Mouse (Mus musculus): ENCODE measurements around the gene Slc6a16. TPM values are rescaled to one million over a fixed set of nuclear protein-coding genes. Genes with fewer than 3 reads are reported as not detected.

The Slc6a16 gene
- total RNA-seq (2021), result not detected in 2 replicates
- long read RNA-seq, experiment 1, result 0 reads
- long read RNA-seq, experiment 2, result 0 reads

DNA sequence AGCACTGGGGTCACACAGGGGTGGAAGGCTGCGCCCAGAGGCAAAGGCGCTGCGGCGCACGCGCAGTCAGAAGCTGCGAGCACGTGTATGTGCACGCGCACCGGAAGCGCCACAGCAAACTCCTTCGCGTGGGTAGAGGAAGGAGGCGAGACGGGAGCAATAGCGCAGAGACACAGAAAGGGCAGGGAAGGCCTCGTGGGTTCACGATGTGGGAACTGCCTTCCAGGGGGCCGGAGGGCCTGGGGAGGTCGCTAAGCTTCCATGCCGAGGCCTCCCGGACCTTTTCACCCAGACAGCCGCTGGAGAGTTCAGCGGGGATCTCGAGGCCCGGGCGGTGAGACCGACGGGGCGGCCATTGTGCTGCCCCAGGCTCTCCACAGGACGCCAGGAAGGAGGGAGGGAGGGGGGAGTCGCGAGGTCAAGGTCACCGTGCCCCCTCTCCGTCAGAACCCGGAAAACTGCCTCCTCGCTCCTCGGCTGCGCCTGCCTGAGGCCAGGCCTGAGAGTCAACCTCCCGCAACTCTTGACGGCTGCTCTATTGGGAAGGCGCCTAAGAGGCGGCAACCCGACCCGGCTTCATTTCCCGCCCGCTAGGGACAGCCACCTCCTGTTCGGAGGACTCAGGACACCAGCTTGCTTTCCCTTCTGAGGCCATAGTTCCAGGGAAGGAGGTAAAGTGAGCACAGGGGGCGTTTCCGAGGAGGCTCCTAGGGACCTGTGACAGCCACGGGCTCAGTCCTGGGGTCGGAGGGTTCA, at the start of gene Slc6a16:
Gene Slc6a16 (plus strand): TSS at position 453 of the 756 bp plus-strand sequence.
- DNase-seq, result peak; percentile 60

DNA sequence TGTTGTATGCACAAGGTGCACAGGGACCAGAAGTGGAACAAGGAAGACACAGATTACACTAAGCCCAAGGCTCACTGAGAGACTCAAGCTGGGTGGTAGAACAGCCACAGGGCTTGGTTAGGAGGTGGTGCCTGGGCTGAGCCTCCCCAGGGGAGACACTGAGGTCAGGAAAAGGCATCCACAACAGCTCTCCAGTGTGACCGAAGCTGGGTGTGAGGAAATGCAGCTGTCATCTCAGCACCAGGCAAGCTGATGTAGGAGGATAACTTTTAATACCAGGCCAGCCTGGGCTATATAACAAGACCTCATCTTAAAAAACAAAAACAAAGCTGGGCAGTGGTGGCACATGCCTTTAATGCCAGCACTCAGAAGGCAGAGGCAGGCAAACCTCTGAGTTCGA, 49.7 kb upstream of the Slc6a16 start:
- DNase-seq, result no peak

DNA sequence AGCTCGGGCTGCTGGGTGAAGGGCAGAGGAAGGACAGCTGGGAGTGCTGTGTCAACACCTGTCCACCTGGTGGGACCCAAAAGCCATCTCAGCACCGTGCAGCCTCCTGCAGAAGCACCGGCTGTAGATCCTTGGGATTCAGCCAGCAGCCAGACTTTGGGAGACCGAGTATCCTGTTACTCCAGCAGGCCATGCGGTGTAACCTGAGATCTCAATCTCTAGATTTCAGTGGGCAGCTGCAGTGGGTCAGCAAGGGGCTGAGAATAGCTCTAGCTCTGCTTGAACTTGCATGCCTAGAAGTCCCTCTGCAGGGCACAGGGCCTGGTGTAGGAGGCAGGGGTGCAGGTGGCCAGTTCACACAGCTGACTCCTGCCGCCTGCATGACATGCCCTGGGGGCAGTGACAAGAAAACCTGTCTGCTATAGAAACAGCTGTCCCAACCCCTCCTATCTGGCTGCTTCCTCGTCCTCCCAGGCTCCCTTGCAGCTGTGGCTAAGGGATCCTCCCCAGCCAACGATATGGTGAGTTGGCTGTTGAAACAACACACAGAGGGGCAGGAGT, 49.0 kb upstream of the Slc6a16 start:
- DNase-seq, result no peak

DNA sequence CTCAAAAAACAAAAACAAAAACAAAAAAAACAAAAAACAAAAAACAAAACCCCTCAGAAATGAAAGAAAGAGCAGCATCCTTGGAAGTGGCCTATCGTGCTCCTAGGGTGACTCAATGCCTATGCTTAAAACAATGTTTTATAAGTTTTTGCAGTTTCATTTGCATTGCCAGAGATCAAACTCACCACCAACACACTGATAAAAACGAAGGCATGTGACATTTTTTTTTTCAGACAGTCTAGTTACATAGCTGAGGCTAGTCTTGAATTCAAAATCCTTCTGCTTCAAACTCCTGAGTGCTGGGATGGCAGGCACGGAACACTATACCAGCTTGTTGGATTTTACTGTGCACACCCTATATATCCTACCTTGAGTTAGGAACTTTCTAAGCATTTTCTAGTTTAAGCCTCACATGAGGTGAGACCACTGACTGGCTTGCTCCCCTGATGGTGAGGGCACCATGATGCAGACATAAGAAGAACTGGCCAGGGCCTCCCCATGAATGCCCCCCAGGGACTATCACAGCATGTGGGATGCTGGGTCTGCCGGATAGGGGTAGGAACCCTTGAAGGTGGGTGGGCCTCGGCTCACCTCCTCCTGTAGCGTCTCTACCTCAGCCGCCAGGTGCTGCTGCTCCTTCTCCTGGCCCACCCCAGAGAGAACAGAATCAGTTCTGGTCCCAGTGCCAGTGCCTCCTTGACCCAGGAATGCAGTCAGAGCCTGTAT, 48.1 kb upstream of the Slc6a16 start:
- no peak for DNase-seq

GRCm38 (mm10) chr7:45193406-45193805, 47.5 kb upstream of the Slc6a16 start:
- no peak for DNase-seq

DNA sequence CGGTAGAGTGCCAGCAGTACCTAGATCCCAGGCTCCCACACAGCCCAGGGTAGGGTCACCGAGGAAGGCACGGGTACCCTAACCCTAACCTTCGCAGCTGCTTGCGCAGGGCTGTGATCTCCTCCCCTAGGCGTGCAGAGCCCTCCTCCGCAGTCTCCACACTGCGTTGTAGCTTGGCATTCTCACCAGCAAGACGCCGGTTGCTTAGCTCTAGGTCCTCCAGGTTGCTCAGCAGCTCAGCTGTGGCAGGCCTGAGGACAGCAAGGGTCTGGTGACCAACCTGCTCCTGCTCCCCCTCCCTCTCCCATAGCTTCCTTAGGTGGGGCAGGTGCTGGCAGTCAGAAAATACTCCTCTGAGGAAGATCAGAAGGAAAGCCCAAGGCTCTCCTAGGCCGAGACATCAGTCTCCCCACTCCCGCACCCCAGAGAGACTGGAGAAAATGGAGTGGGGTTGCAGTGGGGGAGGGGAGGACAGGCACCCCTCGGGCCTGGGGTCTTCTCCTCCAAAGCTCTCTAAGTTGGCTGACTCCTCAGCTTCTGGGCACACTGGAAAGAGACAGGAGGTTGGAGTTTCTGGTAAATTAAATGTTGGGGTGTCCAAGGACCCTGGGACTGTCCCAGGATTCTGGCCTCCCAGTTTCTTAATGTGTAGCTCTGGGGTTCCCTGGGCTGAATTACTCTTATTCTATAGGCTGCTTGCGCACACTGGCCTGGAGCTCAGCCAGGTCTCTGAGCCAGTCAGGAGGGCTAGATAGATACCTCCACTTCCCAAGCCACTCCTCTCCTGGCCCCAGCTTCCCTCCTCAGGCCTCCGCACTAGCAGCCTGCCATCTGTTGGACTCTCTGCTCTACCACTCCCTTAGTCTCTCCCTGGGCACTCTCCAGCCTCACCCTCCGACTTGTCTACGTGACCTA, 46.8 kb upstream of the Slc6a16 start:
- no peak for DNase-seq

GRCm38 (mm10) chr7:45195341-45196175, 45.3 kb upstream of the Slc6a16 start:
- no peak for DNase-seq

DNA sequence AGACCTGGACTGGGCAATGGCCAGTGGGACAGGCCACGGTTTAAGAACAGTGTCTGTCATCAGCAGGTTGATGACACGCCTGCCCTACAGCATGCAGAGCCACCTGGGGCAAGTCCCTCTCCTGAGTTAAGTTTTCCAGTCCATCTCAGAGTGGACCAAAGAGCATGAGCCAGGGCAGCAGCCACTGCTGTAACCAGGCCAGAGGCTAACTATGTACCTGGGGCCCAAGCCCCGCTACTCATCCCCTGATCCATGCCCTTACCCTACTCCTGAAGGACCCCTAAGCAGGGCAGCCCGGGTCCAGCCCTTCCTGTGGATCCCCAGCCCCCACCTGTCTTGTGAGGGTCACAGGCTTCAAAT, 44.7 kb upstream of the Slc6a16 start:
- DNase-seq, result no peak

DNA sequence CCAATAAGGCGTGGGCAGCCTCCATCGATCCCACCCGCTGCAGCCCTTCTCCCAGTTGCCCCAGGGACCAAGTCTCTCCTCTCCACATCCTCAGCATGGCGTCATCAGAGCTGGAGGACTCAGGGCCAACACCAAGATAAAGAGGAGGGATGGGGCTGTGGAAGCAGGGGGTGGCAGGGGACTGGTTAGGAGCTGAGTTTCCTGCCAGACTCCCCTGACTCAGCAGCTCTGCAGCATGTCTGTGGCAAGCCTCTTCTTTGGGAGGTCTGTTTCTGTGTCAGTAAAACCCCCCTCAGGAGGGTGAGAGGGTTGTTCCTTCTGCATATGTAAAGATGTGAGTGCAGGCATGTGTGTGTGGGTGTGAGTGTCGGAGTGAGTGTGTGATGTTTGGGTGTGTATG, 43.9 kb upstream of the Slc6a16 start:
- DNase-seq, result no peak

DNA sequence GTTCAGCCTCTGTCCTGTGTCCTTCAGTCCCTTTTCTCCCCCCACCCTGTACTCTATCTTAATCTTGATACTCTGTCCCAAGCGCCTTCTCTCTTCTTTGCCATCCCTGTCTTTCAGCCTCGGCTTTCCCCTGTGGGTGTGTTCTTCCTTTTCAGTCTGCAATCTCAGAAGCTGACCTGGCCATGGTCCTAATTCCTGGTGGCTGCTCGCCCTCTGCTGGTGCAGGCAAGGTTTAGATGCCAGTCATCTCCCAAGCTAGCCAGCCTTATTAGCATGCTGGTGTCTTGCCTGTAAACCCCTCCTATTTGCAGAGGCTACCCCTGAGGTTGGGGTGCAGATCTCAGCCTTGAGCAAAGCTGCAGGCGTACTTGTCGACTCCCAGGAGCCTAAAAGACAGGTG, 42.5 kb upstream of the Slc6a16 start:
- peak; percentile 86 for DNase-seq

DNA sequence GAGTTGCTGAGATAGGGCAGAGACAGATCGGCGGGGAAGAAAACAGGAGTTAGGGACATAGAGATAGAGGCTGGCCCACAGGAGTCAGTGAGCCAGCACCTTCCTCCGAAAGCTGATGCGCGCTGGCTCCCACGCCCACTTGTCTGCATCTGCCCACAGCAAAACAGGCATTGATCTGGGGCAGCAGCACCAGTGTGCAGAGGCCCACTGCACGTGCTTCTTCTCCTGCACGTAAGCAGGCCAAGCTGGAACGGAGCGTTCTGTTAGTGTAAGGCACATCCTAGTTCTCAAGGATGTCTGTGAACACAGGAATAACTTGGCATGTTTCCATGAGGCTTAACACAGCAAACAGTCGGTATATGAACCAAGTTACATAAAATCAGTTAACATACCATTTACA, 41.9 kb upstream of the Slc6a16 start:
- no peak for DNase-seq

DNA sequence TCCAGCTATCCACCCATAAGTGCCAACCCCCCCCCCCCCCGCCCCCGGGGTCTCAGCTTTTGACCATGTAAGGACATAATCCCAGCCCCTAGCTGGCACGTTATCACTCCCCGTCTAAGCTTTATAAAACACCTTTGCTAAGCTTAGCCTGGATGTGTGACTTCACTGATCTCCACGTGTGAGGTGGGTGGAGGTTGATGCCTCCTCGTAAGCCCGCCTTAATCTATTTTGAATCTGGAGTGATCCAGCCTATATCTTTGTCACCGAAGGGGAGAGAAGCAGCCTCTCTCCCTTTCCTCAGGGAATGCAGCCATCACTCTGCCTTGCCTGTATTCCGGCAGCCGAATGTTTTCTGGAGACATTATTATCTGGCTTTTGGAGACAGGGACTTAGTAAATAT, 38.2 kb upstream of the Slc6a16 start:
- DNase-seq, result no peak

GRCm38 (mm10) chr7:45204380-45205143, 36.3 kb upstream of the Slc6a16 start, which contains the start of gene Ccdc155:
TSS of gene Ccdc155 (minus strand) at chr7:45204892.
- peak; percentile 92 for DNase-seq

DNA sequence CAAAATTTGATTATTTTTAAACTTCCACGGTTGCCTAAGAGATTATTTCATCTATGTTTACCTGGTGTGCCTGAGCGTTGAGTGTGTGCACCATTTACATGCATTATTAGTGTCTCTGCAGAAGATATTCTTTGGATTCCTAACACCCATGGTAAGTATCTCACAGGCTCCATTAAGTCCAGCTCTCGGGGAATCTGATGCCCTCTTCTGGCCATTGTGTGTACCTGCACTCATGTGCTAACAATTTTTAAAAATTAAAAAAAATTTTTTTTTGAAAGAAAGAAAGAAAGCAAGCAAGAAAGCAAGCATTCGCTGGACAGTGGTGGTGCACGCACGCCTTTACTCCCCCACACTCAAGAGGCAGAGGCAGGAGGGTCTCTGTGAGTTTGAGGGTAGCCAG, 32.6 kb upstream of the Slc6a16 start:
- no peak for DNase-seq

DNA sequence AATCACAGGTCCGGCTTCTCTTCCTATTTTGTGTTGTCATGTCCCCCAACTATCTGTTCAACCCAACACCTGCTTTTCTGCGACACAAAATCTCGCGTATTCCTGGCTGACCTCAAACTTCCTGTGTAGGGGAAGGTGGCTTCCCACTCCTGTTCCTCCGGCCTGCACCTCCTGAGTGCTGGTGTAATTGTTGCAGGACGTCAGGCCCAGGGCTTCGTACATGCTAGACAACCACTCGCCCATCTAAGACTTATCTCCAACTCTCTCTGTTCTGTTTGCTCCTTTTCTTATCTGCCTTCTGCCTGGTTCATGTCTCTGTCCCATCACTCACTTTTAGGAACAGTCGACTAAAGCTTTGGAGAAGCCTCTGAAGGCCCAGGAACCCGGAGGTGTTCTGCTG, 29.8 kb upstream of the Slc6a16 start:
- DNase-seq, result no peak

- DNase-seq, result peak; percentile 37
Measured at GRCm38 (mm10) chr7:45211851-45212251, 29.0 kb upstream of the Slc6a16 start, which contains the start of gene Dkkl1. TSS of gene Dkkl1 (minus strand) at chr7:45212147.

GRCm38 (mm10) chr7:45212356-45212755, 28.5 kb upstream of the Slc6a16 start:
- DNase-seq, result no peak

GRCm38 (mm10) chr7:45213708-45214107, 27.2 kb upstream of the Slc6a16 start:
- DNase-seq, result no peak

GRCm38 (mm10) chr7:45215673-45216441, 25.0 kb upstream of the Slc6a16 start, which contains the start of gene Tead2:
TSS of gene Tead2 (plus strand) at chr7:45215753.
- DNase-seq, result peak; percentile 76

All from adrenal gland, postnatal 14 days (tissue).